Mouse (Mus musculus): ENCODE measurements around the gene Sdr42e1. TPM values are rescaled to one million over a fixed set of nuclear protein-coding genes. Genes with fewer than 3 reads are reported as not detected.

Gene Sdr42e1
- polyA plus RNA-seq (2014; fragmentation: Nextera tagmentation; extraction: Ambion mirVana), result 1.0 and 1.7 TPM in 2 replicates

DNA sequence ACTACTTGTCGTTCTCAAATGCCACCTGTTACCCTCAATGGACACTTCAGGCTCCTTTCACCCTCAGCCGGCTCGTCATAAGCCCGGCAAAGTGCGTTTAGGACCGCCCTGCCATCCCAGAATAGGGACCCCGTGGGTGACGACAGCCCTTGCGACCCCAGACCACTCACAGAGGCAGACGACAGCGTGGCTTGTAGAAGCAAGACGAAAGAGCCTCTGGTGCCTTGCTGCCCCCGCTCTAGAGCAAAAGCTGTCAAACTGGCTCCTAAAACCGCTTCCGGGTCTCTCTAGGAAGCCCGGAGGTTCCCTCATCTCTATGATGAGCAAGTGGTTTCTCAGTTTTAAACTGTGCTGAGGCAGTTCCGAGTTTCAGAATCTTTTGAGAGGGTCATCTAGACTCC, at the start of gene Sdr42e1:
Gene Sdr42e1 (minus strand): TSS at position 260 of the 401 bp plus-strand sequence.
- H3K9ac ChIP-seq (ENCODE audit: low read depth, low read length), result peak within 1 kb of the TSS; percentile 64
- H3K36me3 ChIP-seq (ENCODE audit: control insufficient read depth, insufficient read depth, low read length), result no peaks in the 10 kb centered on the region
- no peaks in the 10 kb centered on the region for H3K9me3 ChIP-seq (ENCODE audit: control insufficient read depth, low read length)
- peak; percentile 55 for ATAC-seq (replicated peaks; ENCODE audit: low FRiP score)
- no peak within 1 kb of the TSS for H3K27ac ChIP-seq (ENCODE audit: low read depth, low read length)
- DNase-seq (ENCODE audit: low spot score), result peak; percentile 44
- H3K4me1 ChIP-seq (replicated peaks; ENCODE audit: control insufficient read depth, insufficient read depth, low read length), result no peaks in the 10 kb centered on the region
- peak within 1 kb of the TSS; percentile 60 for H3K4me3 ChIP-seq (ENCODE audit: low read depth, low read length)
- WGBS, result 10% methylated on average over 17 of the region's 17 CpGs
- peak within 1 kb of the TSS; percentile 84 for H3K4me2 ChIP-seq
- H3K27me3 ChIP-seq (replicated peaks; ENCODE audit: control insufficient read depth, insufficient read depth, low read length), result no peaks in the 10 kb centered on the region

DNA sequence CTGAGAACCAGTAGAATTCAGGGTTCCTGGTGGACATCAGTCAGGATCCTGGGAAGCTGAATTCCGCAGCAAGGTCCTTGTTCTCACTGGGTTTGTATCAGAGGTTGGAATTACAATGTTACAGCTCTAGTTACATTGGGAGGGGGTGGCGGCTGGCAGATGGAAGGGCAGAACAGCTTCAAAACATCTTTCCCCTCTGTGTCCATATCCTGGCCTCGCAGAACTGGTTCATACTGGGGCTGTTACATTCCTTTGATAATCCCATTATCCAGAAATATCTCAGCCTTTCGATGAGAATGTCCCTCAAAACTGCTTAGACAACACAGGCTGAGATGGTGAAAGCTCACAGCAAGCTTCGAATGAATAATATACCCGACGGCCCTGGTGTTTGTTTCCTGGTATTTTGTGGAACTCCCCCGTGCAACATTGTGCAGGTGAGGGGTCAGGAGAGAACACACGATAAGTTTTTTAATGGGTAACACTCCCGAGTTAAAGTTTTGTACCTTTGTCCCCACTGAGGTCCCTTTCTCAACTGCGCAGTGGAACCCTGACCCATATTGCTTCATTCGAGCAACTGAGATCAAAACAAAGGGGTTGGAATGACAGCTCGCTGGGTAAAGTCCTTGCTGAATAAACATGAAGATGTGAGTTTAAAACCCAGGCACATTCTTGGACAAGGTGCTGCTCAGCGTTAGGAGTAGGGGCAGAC, 44.8 kb upstream of the Sdr42e1 start:
- H3K36me3 ChIP-seq (ENCODE audit: control insufficient read depth, insufficient read depth, low read length), result no peaks in the 10 kb centered on the region
- no peak overlapping the region for H3K4me3 ChIP-seq (ENCODE audit: low read depth, low read length)
- WGBS, result 67% methylated on average over 14 of the region's 14 CpGs
- ATAC-seq (replicated peaks; ENCODE audit: low FRiP score) (peak; percentile 47), DNase-seq (ENCODE audit: low spot score) (no peak)
- H3K9ac ChIP-seq (ENCODE audit: low read depth, low read length), result no peak overlapping the region
- peak overlapping the region; percentile 54 for H3K27ac ChIP-seq (ENCODE audit: low read depth, low read length)
- H3K4me2 ChIP-seq, result no peak overlapping the region
- H3K4me1 ChIP-seq (replicated peaks; ENCODE audit: control insufficient read depth, insufficient read depth, low read length), result no peaks in the 10 kb centered on the region
- no peaks in the 10 kb centered on the region for H3K9me3 ChIP-seq (ENCODE audit: control insufficient read depth, low read length)
- no peaks in the 10 kb centered on the region for H3K27me3 ChIP-seq (replicated peaks; ENCODE audit: control insufficient read depth, insufficient read depth, low read length)

DNA sequence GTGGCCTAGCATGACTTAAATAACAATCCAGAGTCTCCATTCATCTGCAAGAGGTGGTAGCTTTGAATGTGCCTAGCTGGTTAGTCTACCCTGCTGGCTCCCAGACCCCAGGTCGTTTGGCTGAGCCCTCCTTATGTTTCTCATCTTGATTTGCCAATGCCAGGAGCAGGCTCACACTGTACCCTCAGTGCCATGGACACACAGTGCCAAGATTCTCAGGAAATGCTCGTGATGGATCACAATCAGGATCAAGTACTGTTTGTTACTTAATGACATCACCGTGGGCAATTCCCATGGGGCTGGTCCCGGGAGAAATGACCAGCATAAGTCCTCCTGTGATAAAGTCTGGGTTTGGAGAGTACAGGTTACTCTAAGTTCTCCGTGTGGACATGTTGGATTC, 42.4 kb upstream of the Sdr42e1 start:
- Histone ChIP-seq H3K9me3 (ENCODE audit: control insufficient read depth, low read length) (no peaks in the 10 kb centered on the region), H3K36me3 (ENCODE audit: control insufficient read depth, insufficient read depth, low read length) (no peaks in the 10 kb centered on the region), H3K4me1 (replicated peaks; ENCODE audit: control insufficient read depth, insufficient read depth, low read length) (no peaks in the 10 kb centered on the region), H3K27me3 (replicated peaks; ENCODE audit: control insufficient read depth, insufficient read depth, low read length) (no peaks in the 10 kb centered on the region), H3K27ac (ENCODE audit: low read depth, low read length) (no peak overlapping the region), H3K9ac (ENCODE audit: low read depth, low read length) (no peak overlapping the region), H3K4me3 (ENCODE audit: low read depth, low read length) (no peak overlapping the region), H3K4me2 (no peak overlapping the region)
- DNase-seq (ENCODE audit: low spot score) (no peak), ATAC-seq (replicated peaks; ENCODE audit: low FRiP score) (no peak)
- WGBS, result 67% methylated on average over 5 of the region's 5 CpGs

DNA sequence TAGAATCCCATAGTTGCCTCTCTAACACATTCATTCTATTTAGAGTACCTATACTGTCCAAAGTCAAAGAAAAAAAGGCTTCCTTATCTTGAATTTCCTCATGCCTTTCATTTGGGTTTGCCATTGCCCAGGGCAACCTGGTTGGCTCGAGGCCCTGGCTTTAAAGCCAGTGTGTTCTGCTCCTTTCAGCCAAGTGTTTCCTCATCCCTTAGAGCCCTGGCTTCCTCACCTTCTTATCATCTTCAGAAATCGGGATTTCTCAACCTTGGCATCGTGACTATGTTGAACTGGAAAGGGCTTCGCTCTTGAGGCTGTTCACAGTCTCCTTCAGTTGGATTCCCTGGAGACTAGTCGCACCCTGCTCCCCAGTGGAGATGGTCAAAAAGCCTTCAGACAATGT, 41.1 kb upstream of the Sdr42e1 start:
- Histone ChIP-seq H3K9ac (ENCODE audit: low read depth, low read length) (no peak overlapping the region), H3K4me2 (no peak overlapping the region), H3K4me1 (replicated peaks; ENCODE audit: control insufficient read depth, insufficient read depth, low read length) (no peaks in the 10 kb centered on the region), H3K4me3 (ENCODE audit: low read depth, low read length) (no peak overlapping the region), H3K36me3 (ENCODE audit: control insufficient read depth, insufficient read depth, low read length) (no peaks in the 10 kb centered on the region), H3K27ac (ENCODE audit: low read depth, low read length) (no peak overlapping the region), H3K9me3 (ENCODE audit: control insufficient read depth, low read length) (no peaks in the 10 kb centered on the region), H3K27me3 (replicated peaks; ENCODE audit: control insufficient read depth, insufficient read depth, low read length) (no peaks in the 10 kb centered on the region)
- DNase-seq (ENCODE audit: low spot score) (no peak), ATAC-seq (replicated peaks; ENCODE audit: low FRiP score) (no peak)
- WGBS, result 78% methylated on average over 5 of the region's 5 CpGs

DNA sequence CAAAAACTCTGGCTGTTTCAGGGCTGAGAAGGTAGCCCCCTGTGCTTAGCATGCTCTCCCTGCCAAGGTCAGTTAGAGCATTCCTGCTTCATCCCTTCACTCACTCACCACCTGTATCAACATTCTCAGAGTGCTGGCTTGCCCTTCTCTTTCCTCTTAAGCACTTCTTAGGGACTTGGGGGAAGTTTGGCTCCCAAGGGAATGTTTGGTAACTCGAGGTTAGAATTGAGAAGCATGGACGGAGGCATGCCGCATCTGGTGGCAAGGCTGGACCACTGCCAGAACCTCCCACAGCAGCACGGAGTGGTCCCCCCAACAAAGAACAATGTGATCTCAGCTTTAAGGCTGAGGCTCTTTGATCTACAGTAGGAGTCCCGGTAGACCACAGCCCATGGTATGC, 38.7 kb upstream of the Sdr42e1 start:
- H3K27me3 ChIP-seq (replicated peaks; ENCODE audit: control insufficient read depth, insufficient read depth, low read length), result no peaks in the 10 kb centered on the region
- H3K36me3 ChIP-seq (ENCODE audit: control insufficient read depth, insufficient read depth, low read length), result no peaks in the 10 kb centered on the region
- no peak overlapping the region for H3K4me2 ChIP-seq
- H3K4me3 ChIP-seq (ENCODE audit: low read depth, low read length), result no peak overlapping the region
- H3K9me3 ChIP-seq (ENCODE audit: control insufficient read depth, low read length), result no peaks in the 10 kb centered on the region
- DNase-seq (ENCODE audit: low spot score), result no peak
- H3K4me1 ChIP-seq (replicated peaks; ENCODE audit: control insufficient read depth, insufficient read depth, low read length), result no peaks in the 10 kb centered on the region
- no peak overlapping the region for H3K9ac ChIP-seq (ENCODE audit: low read depth, low read length)
- WGBS, result 70% methylated on average over 5 of the region's 5 CpGs
- no peak overlapping the region for H3K27ac ChIP-seq (ENCODE audit: low read depth, low read length)
- no peak for ATAC-seq (replicated peaks; ENCODE audit: low FRiP score)

DNA sequence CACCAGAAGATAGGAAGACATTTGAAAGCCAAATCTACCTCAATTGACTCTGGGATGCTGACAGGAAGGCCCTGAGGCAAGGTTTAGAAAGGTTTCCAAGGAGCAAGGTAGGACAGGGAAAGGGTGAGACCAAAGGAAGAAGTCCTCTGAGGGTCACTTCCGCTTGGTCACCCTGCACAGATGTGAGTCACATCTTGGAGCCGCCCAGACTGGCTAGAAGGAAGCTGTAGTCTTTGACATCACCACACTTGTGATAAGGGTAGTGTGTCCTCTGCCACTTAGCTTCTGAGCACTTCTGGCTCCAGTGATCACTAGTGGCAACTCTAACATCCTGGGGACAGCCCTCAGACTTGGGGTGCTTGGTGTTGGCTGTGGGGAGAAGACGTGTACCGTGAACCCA, 32.7 kb upstream of the Sdr42e1 start:
- 75% methylated on average over 4 of the region's 4 CpGs for WGBS
- Histone ChIP-seq H3K4me2 (no peak overlapping the region), H3K9me3 (ENCODE audit: control insufficient read depth, low read length) (no peaks in the 10 kb centered on the region), H3K4me3 (ENCODE audit: low read depth, low read length) (no peak overlapping the region), H3K4me1 (replicated peaks; ENCODE audit: control insufficient read depth, insufficient read depth, low read length) (no peaks in the 10 kb centered on the region), H3K27ac (ENCODE audit: low read depth, low read length) (no peak overlapping the region), H3K9ac (ENCODE audit: low read depth, low read length) (no peak overlapping the region), H3K27me3 (replicated peaks; ENCODE audit: control insufficient read depth, insufficient read depth, low read length) (no peaks in the 10 kb centered on the region), H3K36me3 (ENCODE audit: control insufficient read depth, insufficient read depth, low read length) (no peaks in the 10 kb centered on the region)
- ATAC-seq (replicated peaks; ENCODE audit: low FRiP score) (no peak), DNase-seq (ENCODE audit: low spot score) (no peak)

DNA sequence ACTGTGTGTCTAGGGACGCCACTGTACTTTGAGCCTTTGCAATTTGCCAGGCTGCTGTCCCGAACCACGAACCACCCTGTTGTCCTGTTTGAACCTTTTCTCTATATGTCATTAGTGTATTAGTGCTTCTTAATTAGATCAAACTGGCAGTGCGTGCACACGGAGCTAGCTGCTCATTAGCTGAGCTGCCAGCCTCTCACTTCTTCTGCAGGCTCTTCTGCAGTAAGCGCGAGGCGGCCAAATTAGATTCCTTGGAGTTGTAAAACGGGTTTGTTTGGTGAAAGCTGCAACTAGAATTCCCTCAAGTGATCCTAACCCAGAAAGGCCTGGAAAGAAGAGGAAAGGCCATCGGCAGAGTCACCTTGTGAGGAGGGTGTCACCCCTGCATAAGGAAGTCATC, 29.2 kb upstream of the Sdr42e1 start:
- H3K9ac ChIP-seq (ENCODE audit: low read depth, low read length), result no peak overlapping the region
- H3K4me3 ChIP-seq (ENCODE audit: low read depth, low read length), result no peak overlapping the region
- H3K4me2 ChIP-seq, result peak overlapping the region; percentile 28
- no peak overlapping the region for H3K27ac ChIP-seq (ENCODE audit: low read depth, low read length)
- H3K4me1 ChIP-seq (replicated peaks; ENCODE audit: control insufficient read depth, insufficient read depth, low read length), result no peaks in the 10 kb centered on the region
- WGBS, result 66% methylated on average over 10 of the region's 10 CpGs
- H3K9me3 ChIP-seq (ENCODE audit: control insufficient read depth, low read length), result no peaks in the 10 kb centered on the region
- no peak for ATAC-seq (replicated peaks; ENCODE audit: low FRiP score)
- no peaks in the 10 kb centered on the region for H3K36me3 ChIP-seq (ENCODE audit: control insufficient read depth, insufficient read depth, low read length)
- no peaks in the 10 kb centered on the region for H3K27me3 ChIP-seq (replicated peaks; ENCODE audit: control insufficient read depth, insufficient read depth, low read length)
- DNase-seq (ENCODE audit: low spot score), result no peak

DNA sequence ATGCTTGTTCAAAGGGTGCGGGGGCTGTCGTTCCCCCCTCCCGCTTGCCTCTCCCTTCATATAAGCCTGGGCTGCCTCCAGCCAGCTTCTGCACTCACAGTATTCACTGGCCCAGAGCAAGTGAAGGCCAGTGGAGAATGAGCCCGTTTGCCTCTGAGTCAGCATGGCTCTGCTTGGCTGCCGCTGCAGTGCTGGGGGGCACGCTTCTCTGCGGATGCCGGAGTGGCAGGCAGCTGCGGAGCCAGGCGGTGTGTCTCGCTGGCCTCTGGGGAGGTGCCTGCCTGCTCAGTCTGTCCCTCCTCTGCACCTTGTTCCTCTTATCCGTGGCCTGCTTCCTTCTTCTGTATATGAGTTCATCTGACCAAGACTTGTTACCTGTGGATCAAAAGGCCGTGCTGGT, 28.4 kb upstream of the Sdr42e1 start, which contains the start of gene Hsd17b2:
Gene Hsd17b2 (plus strand): TSS at position 46 of the 400 bp plus-strand sequence.
- DNase-seq (ENCODE audit: low spot score) (no peak), ATAC-seq (replicated peaks; ENCODE audit: low FRiP score) (no peak)
- Histone ChIP-seq H3K4me2 (peak within 1 kb of the TSS; percentile 44), H3K9me3 (ENCODE audit: control insufficient read depth, low read length) (no peaks in the 10 kb centered on the region), H3K4me1 (replicated peaks; ENCODE audit: control insufficient read depth, insufficient read depth, low read length) (no peaks in the 10 kb centered on the region), H3K36me3 (ENCODE audit: control insufficient read depth, insufficient read depth, low read length) (no peaks in the 10 kb centered on the region), H3K27me3 (replicated peaks; ENCODE audit: control insufficient read depth, insufficient read depth, low read length) (no peaks in the 10 kb centered on the region), H3K27ac (ENCODE audit: low read depth, low read length) (peak within 1 kb of the TSS; percentile 34), H3K4me3 (ENCODE audit: low read depth, low read length) (peak within 1 kb of the TSS; percentile 24), H3K9ac (ENCODE audit: low read depth, low read length) (peak within 1 kb of the TSS; percentile 20; the same call in 1 of the 2 replicates)
- WGBS, result 62% methylated on average over 13 of the region's 13 CpGs

DNA sequence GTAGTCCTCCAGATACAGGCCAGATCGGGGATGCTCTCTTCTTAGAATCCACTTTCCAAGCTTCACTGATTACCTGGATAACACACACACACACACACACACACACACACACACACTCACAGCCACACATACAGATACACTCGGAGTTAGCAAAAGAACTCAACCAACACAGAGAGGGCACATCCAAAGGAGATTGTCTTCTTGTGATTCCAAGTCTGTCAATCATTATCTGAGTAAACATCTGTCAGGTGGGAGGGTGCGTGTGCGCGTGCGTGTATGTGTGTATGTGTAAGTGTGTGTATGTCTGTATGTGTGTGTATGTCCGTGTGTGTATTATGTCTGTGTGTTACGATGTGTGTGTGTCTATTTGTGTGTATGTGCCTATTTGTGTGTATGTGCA, 27.8 kb upstream of the Sdr42e1 start:
- no peaks in the 10 kb centered on the region for H3K27me3 ChIP-seq (replicated peaks; ENCODE audit: control insufficient read depth, insufficient read depth, low read length)
- DNase-seq (ENCODE audit: low spot score) (no peak), ATAC-seq (replicated peaks; ENCODE audit: low FRiP score) (no peak)
- WGBS, result 79% methylated on average over 8 of the region's 8 CpGs
- H3K4me2 ChIP-seq, result peak overlapping the region; percentile 44
- H3K4me1 ChIP-seq (replicated peaks; ENCODE audit: control insufficient read depth, insufficient read depth, low read length), result no peaks in the 10 kb centered on the region
- no peak overlapping the region for H3K9ac ChIP-seq (ENCODE audit: low read depth, low read length)
- H3K27ac ChIP-seq (ENCODE audit: low read depth, low read length), result peak overlapping the region; percentile 34
- no peaks in the 10 kb centered on the region for H3K9me3 ChIP-seq (ENCODE audit: control insufficient read depth, low read length)
- no peaks in the 10 kb centered on the region for H3K36me3 ChIP-seq (ENCODE audit: control insufficient read depth, insufficient read depth, low read length)
- no peak overlapping the region for H3K4me3 ChIP-seq (ENCODE audit: low read depth, low read length)

Measured in liver, embryonic 11.5 days (tissue).